Mouse (Mus musculus) heart, adult 9 months (tissue): ENCODE data around the gene Gmfb.

ENCODE experiments used
- DNase-seq, 2 experiments: peaks; one replicate each; pipeline ENCODE4 v3.0.0; 2022; ENCODE audit warnings: low spot score in 2 of 2

Gene Gmfb

GRCm38 (mm10) chr14:46803259-46803658, 18.8 kb downstream of the Gmfb start:
- no peak for DNase-seq

DNA sequence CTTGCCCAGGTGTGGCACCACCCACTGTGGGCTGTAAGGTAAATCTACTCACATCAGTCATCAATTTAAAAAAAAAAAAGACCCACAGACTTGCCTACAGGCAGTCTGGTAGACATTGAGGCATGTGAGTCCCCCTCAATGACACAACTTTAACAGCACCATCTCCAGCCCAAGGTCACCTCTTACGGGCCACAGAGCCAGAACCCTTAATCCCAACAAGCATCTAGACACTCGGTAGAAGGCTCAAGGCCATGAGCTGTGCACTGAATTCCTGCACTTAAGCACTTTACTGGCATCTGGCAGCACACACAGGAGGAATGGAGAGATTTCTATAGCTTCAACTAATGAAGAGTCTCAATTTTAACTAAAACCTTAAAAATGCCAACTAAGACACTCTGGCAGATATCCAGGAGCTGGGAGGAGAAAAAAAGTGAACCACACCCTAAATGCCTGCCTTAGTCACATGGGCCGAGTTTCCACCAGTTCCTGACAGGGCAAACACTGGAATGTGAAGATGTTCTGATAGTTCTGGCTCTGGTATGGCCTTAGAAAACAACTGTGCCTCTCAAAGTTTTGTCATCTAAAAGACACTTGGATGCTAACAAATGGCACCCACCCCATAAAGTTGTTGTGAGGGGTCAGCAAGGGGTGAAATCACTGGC, 21.2 kb downstream of the Gmfb start:
- peak in 1 of 2 experiments; percentile 9 for DNase-seq

- no peak for DNase-seq
Observed at GRCm38 (mm10) chr14:46794157-46794556, 27.9 kb downstream of the Gmfb start.

DNA sequence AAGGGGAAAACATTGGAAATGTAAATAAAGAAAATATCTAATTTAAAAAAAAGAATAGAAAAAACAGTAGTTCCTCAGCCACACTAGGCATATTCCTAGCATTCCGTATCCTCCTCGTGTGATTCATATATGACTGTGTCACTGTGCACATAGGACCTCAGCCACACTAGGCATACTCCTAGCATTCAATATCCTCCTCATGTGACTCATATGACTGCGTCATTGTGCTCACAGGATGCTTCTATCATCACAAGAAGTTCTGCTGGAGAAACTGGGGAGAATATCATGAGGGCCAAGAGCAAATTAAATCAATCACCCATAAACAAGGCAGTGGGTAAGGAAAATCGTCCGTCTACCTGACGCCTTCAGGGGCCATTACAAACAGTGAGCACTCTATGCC, 31.3 kb downstream of the Gmfb start:
- DNase-seq: no peak

GRCm38 (mm10) chr14:46790303-46790702, 31.7 kb downstream of the Gmfb start:
- no peak for DNase-seq

GRCm38 (mm10) chr14:46788505-46788901, 33.5 kb downstream of the Gmfb start:
- no peak for DNase-seq

DNA sequence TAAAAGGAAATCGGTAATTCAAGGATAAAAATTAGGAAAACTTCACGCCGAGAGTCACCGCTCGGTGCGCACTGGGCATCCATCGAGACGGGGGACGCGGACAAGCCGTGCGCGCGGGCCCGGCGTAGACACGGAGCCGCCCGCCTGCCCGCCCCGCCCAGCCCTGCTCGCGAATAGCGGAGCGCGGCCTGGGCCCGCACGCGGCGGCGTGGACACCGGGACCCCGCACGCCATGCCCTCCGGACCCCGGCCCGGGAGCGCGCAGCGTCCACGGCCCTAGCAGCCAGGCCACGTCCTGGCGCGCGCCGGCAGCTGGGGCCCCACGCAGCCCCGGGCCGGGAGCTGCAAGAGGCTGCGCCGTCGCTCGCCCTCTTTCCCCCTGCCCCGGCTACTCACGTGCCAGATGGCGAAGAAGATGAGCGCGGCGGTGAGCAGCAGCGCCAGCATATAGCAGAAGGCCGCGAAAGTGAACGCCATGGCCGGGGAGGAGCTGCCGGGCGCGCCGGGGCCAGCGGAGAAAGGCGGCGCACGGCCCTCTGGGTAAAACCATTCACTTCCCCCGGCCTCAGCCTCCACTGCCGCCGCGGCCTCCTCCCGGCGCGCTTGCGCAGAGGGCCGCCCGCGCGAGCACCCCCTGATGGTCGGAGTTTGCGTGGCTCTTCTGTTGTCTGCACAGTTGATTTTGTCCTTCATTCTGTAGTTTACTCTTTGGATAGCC, 34.1 kb downstream of the Gmfb start, which contains the start of gene Cnih1:
Gene Cnih1 (minus strand): TSS at position 625 of the 718 bp plus-strand sequence.
- DNase-seq: peak; percentile 86 to 88

- peak in 1 of 2 experiments; percentile 10 for DNase-seq
Observed at GRCm38 (mm10) chr14:46787454-46787786, 34.6 kb downstream of the Gmfb start.

DNA sequence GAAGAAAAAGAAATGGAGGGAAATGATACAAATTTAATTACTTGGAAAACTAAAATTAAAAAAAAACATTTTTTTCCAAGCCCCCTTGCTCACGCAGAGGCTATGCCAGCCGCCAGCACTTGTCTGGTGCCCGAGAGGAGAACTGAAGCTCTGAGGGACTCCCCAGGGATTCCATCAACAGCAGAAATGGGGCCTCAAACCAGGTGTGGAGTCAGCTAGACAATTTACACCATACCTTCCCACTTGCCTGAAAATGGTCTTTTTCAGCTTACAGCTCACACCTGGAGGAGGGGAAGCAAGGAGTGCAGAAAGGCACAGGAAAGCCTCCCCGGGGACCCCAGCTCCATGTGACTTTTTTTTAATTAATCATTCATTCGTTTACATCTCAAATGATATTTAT, 36.8 kb downstream of the Gmfb start:
- no peak for DNase-seq

DNA sequence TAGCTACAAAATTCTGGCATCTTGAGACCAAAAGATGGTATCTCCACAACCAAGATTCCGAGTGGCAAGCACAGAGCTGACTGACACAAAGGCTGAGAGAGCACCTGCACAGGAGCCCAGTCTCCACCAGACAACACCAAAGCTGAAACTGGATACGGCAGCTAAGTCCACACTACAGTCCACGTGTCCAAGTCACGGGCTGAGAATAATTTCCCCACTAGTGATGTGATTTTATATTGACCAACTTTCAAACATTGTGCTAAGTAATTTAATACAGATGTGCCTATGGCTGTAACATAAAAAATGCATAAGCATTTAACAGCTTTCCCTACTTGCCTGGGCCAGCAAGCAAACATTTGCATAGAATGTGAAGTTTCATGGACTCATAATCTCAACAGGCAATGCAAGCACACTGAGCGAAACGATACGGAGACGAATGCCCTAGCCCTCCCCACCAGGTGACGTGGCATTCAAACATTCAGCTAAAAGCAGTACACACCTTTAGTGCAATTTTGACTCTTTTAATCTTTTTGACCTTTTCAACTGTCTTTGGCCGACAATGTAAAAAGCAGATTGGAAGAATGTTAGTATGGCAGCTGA, 38.6 kb downstream of the Gmfb start:
- no peak for DNase-seq

- no peak for DNase-seq
Observed at GRCm38 (mm10) chr14:46782187-46782828, 39.7 kb downstream of the Gmfb start.

DNA sequence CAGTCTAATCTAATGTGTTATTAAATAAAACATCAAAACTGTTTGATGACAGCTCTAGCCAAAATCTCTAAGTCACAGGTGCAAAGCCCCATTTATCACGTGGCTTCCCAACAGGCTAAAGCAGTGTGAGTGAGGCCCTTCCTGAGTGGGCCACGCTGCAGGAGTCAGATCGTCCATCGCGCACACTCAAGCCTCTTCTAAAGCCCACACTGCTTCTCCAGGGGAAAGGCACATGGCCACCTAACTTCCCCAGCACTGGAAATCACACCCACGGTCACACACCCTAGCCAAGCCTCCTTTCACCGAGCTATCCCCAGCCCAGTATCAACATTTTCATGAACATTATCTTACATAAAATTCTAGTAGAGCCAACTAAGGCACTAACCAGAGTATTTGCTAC, 41.0 kb downstream of the Gmfb start:
- DNase-seq: no peak

DNA sequence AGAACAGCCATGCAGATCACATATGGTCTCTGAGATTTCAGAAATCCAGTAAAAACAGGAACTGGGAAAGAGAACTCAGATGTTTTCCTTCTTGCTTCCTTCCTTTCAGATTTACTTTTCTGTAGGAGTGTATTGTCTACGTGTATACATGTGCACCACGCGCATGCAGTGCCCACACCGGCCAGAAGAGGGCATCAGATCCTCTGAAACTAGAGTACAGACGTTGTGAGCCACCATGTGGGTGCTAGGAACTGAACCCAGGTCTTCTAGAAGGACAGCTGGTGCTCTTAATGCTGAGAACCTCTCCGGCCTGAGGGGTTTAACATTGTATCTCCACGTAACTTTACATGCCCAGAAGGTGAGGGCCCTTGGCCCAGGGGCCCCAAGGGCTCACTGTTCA, 42.8 kb downstream of the Gmfb start:
- DNase-seq: no peak

GRCm38 (mm10) chr14:46778756-46779155, 43.3 kb downstream of the Gmfb start:
- no peak for DNase-seq

GRCm38 (mm10) chr14:46770036-46770435, 52.0 kb downstream of the Gmfb start:
- no peak for DNase-seq

DNA sequence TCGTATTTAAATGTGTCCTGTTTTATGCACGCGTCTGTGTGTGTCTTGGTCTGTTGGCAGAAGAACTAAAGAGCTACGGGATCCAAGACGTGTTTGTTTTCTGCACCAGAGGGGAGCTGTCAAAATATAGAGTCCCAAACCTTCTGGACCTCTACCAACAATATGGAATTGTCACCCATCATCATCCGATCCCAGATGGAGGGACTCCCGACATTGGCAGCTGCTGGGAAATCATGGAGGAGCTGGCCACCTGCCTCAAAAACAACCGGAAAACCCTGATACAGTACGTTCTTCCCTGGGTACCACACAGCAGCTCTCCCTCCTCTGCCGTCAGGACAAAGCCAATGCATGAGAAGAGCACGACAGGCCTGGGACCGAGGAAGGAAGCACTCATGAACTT, 54.9 kb downstream of the Gmfb start:
- DNase-seq: no peak

GRCm38 (mm10) chr14:46761186-46761585, 60.9 kb downstream of the Gmfb start:
- DNase-seq: no peak

- DNase-seq: peak; percentile 95 to 96
Observed at GRCm38 (mm10) chr14:46760355-46761029, 61.5 kb downstream of the Gmfb start, which contains the start of gene Cdkn3. Gene Cdkn3, plus strand, starts transcription at chr14:46760541.

DNA sequence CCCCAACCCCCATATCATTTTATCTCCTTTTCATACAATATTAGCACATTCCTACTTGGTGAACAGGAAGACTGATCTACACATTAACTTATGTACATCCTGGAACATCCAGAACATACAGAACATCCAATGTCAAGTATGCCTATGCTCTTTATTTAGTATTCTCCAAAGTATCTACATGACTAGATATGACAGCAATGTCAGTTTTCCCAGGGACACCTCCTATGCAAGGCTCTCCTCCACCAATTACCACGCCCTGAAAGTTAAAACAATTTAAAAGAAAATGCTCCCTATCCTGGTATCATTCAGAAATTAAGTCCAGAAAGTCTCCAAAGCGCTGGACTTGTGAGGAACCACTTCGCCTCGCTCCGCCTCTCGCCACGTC, 62.1 kb downstream of the Gmfb start:
- DNase-seq: no peak
